Mouse (Mus musculus): Measurements from ENCODE around the gene Usp2. TPM values are rescaled to one million over a fixed set of nuclear protein-coding genes. Genes with fewer than 3 reads are reported as not detected.

The Usp2 gene
- polyA plus RNA-seq, 1 experiment: 9.6 TPM

GRCm38 (mm10) chr9:44048541-44049380 lies 18.1 kb upstream of the Usp2 start:
- H3K9ac ChIP-seq (ENCODE audit: low read depth, poor library complexity, severe bottlenecking): no peak overlapping the region
- H3K9me3 ChIP-seq (replicated peaks; ENCODE audit: control insufficient read depth, insufficient read depth, low read length, poor library complexity, severe bottlenecking): no peaks in the 10 kb centered on the region
- TF ChIP-seq EP300 (IDR thresholded peaks at IDR 0.05; ENCODE audit: insufficient read depth, low read depth, low read length) (no peak), CTCF (IDR thresholded peaks at IDR 0.05; ENCODE audit: low read depth, low read length) (no peak), POLR2A (IDR thresholded peaks at IDR 0.05; ENCODE audit: insufficient read depth, low read length) (no peak)
- peaks cover 2% of the 10 kb centered on the region for H3K4me1 ChIP-seq (ENCODE audit: control insufficient read depth, insufficient read depth, low read length)
- no peak overlapping the region for H3K27ac ChIP-seq (ENCODE audit: insufficient read depth, low read length)
- no peak overlapping the region for H3K4me3 ChIP-seq (ENCODE audit: low read depth, low read length)
- no peaks in the 10 kb centered on the region for H3K36me3 ChIP-seq (ENCODE audit: control insufficient read depth, insufficient read depth, low read length, poor library complexity, severe bottlenecking)
- H3K27me3 ChIP-seq (ENCODE audit: control insufficient read depth, insufficient read depth, low read length, poor library complexity, severe bottlenecking): no peaks in the 10 kb centered on the region

GRCm38 (mm10) chr9:44049381-44050165 lies 17.2 kb upstream of the Usp2 start:
- Histone ChIP-seq H3K36me3 (ENCODE audit: control insufficient read depth, insufficient read depth, low read length, poor library complexity, severe bottlenecking) (no peaks in the 10 kb centered on the region), H3K4me3 (ENCODE audit: low read depth, low read length) (no peak overlapping the region), H3K9me3 (replicated peaks; ENCODE audit: control insufficient read depth, insufficient read depth, low read length, poor library complexity, severe bottlenecking) (no peaks in the 10 kb centered on the region), H3K9ac (ENCODE audit: low read depth, poor library complexity, severe bottlenecking) (no peak overlapping the region), H3K4me1 (ENCODE audit: control insufficient read depth, insufficient read depth, low read length) (peaks cover 2% of the 10 kb centered on the region), H3K27ac (ENCODE audit: insufficient read depth, low read length) (no peak overlapping the region), H3K27me3 (ENCODE audit: control insufficient read depth, insufficient read depth, low read length, poor library complexity, severe bottlenecking) (no peaks in the 10 kb centered on the region)
- TF ChIP-seq POLR2A (IDR thresholded peaks at IDR 0.05; ENCODE audit: insufficient read depth, low read length): no peak
- TF ChIP-seq CTCF (IDR thresholded peaks at IDR 0.05; ENCODE audit: low read depth, low read length): no peak
- TF ChIP-seq EP300 (IDR thresholded peaks at IDR 0.05; ENCODE audit: insufficient read depth, low read depth, low read length): no peak

GRCm38 (mm10) chr9:44052855-44053254 lies 14.0 kb upstream of the Usp2 start:
- Histone ChIP-seq H3K27ac (ENCODE audit: insufficient read depth, low read length) (no peak overlapping the region), H3K36me3 (ENCODE audit: control insufficient read depth, insufficient read depth, low read length, poor library complexity, severe bottlenecking) (no peaks in the 10 kb centered on the region), H3K4me1 (ENCODE audit: control insufficient read depth, insufficient read depth, low read length) (peaks cover 2% of the 10 kb centered on the region), H3K9ac (ENCODE audit: low read depth, poor library complexity, severe bottlenecking) (no peak overlapping the region), H3K4me3 (ENCODE audit: low read depth, low read length) (no peak overlapping the region), H3K27me3 (ENCODE audit: control insufficient read depth, insufficient read depth, low read length, poor library complexity, severe bottlenecking) (no peaks in the 10 kb centered on the region), H3K9me3 (replicated peaks; ENCODE audit: control insufficient read depth, insufficient read depth, low read length, poor library complexity, severe bottlenecking) (no peaks in the 10 kb centered on the region)
- TF ChIP-seq EP300 (IDR thresholded peaks at IDR 0.05; ENCODE audit: insufficient read depth, low read depth, low read length) (no peak), CTCF (IDR thresholded peaks at IDR 0.05; ENCODE audit: low read depth, low read length) (no peak)

- no peak overlapping the region for H3K27ac ChIP-seq (ENCODE audit: insufficient read depth, low read length)
- TF ChIP-seq POLR2A (IDR thresholded peaks at IDR 0.05; ENCODE audit: insufficient read depth, low read length) (no peak), CTCF (IDR thresholded peaks at IDR 0.05; ENCODE audit: low read depth, low read length) (no peak), EP300 (IDR thresholded peaks at IDR 0.05; ENCODE audit: insufficient read depth, low read depth, low read length) (no peak)
These were observed 12.9 kb upstream of the Usp2 start for GRCm38 (mm10) chr9:44053936-44054335.

GRCm38 (mm10) chr9:44058606-44059005 lies 8.2 kb upstream of the Usp2 start:
- Histone ChIP-seq H3K36me3 (ENCODE audit: control insufficient read depth, insufficient read depth, low read length, poor library complexity, severe bottlenecking) (no peaks in the 10 kb centered on the region), H3K4me1 (ENCODE audit: control insufficient read depth, insufficient read depth, low read length) (no peaks in the 10 kb centered on the region), H3K27me3 (ENCODE audit: control insufficient read depth, insufficient read depth, low read length, poor library complexity, severe bottlenecking) (no peaks in the 10 kb centered on the region), H3K27ac (ENCODE audit: insufficient read depth, low read length) (no peak overlapping the region), H3K9me3 (replicated peaks; ENCODE audit: control insufficient read depth, insufficient read depth, low read length, poor library complexity, severe bottlenecking) (no peaks in the 10 kb centered on the region), H3K4me3 (ENCODE audit: low read depth, low read length) (no peak overlapping the region), H3K9ac (ENCODE audit: low read depth, poor library complexity, severe bottlenecking) (no peak overlapping the region)
- no peak for TF ChIP-seq POLR2A (IDR thresholded peaks at IDR 0.05; ENCODE audit: insufficient read depth, low read length)
- no peak for TF ChIP-seq EP300 (IDR thresholded peaks at IDR 0.05; ENCODE audit: insufficient read depth, low read depth, low read length)
- TF ChIP-seq CTCF (IDR thresholded peaks at IDR 0.05; ENCODE audit: low read depth, low read length): no peak

More at GRCm38 (mm10) chr9:44053936-44054335, 12.9 kb upstream of the Usp2 start:
- Histone ChIP-seq H3K9me3 (replicated peaks; ENCODE audit: control insufficient read depth, insufficient read depth, low read length, poor library complexity, severe bottlenecking) (no peaks in the 10 kb centered on the region), H3K36me3 (ENCODE audit: control insufficient read depth, insufficient read depth, low read length, poor library complexity, severe bottlenecking) (no peaks in the 10 kb centered on the region), H3K27me3 (ENCODE audit: control insufficient read depth, insufficient read depth, low read length, poor library complexity, severe bottlenecking) (no peaks in the 10 kb centered on the region), H3K4me1 (ENCODE audit: control insufficient read depth, insufficient read depth, low read length) (no peaks in the 10 kb centered on the region), H3K9ac (ENCODE audit: low read depth, poor library complexity, severe bottlenecking) (no peak overlapping the region), H3K4me3 (ENCODE audit: low read depth, low read length) (no peak overlapping the region)

- H3K9me3 ChIP-seq (replicated peaks; ENCODE audit: control insufficient read depth, insufficient read depth, low read length, poor library complexity, severe bottlenecking): no peaks in the 10 kb centered on the region
- H3K9ac ChIP-seq (ENCODE audit: low read depth, poor library complexity, severe bottlenecking): no peak overlapping the region
- H3K27ac ChIP-seq (ENCODE audit: insufficient read depth, low read length): no peak overlapping the region
- no peaks in the 10 kb centered on the region for H3K4me1 ChIP-seq (ENCODE audit: control insufficient read depth, insufficient read depth, low read length)
- TF ChIP-seq EP300 (IDR thresholded peaks at IDR 0.05; ENCODE audit: insufficient read depth, low read depth, low read length) (no peak), POLR2A (IDR thresholded peaks at IDR 0.05; ENCODE audit: insufficient read depth, low read length) (no peak)
- H3K27me3 ChIP-seq (ENCODE audit: control insufficient read depth, insufficient read depth, low read length, poor library complexity, severe bottlenecking): no peaks in the 10 kb centered on the region
- no peak overlapping the region for H3K4me3 ChIP-seq (ENCODE audit: low read depth, low read length)
- no peaks in the 10 kb centered on the region for H3K36me3 ChIP-seq (ENCODE audit: control insufficient read depth, insufficient read depth, low read length, poor library complexity, severe bottlenecking)
These were observed 1.6 kb upstream of the Usp2 start for GRCm38 (mm10) chr9:44065177-44065576.

Measured in ES-Bruce4 (cell line).